Mouse (Mus musculus) gonadal fat pad, adult 2 months (tissue): ENCODE results near the gene Rlbp1. TPM values are rescaled to one million over a fixed set of nuclear protein-coding genes. Genes with fewer than 3 reads are reported as not detected.

Source experiments
- DNase-seq: peaks from one replicate; pipeline ENCODE4 v3.0.0-alpha.2; 2012; ENCODE audit warnings: low read depth
- polyA plus RNA-seq: library from polyadenylated mRNA; depleted of rRNA; stranded (reverse); fragments of >200 nt; gene quantifications from 2 replicates; pipeline ENCODE4 v1.2.3, GENCODE M21; 2012

The Rlbp1 gene
- polyA plus RNA-seq, 1 experiment: 0.11 TPM

DNA sequence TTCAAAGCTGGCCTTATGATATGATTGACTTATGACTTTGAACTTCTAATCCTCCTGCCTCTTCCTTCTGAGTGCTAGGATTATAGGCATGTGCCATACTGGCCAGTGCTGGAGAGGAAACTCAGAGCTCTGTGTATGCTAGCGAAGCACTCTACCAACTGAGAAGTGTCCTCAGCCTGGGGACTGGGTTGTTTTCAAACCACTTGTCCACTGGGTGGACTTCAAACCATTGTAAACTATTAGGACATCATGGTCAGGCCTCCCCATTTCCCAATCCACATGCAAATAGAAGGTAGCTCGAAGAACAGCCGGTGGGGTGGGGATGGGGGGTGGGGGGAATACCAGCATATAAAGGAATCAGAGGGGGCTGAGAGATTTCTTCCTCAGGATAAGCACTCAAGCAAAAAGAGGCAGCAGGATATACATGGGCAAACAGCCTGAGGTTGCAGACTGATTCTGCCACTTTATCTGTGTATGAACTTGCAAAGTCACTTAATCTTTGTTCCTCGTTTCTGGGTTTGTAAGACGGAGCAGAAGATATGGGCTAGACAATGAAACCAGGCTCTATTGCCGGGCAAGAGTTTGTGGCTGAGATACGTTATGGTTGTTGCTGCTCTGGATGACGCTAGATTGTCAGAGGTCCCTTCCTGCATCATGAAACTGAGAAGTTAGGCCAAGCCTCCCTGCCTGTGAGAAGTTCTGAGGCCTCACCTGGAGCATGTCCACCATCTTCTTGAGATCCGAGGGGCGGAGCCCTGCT, 10.2 kb downstream of the Rlbp1 start:
- no peak for DNase-seq

- DNase-seq: no peak
These were observed 11.3 kb downstream of the Rlbp1 start for GRCm38 (mm10) chr7:79375594-79375993.

DNA sequence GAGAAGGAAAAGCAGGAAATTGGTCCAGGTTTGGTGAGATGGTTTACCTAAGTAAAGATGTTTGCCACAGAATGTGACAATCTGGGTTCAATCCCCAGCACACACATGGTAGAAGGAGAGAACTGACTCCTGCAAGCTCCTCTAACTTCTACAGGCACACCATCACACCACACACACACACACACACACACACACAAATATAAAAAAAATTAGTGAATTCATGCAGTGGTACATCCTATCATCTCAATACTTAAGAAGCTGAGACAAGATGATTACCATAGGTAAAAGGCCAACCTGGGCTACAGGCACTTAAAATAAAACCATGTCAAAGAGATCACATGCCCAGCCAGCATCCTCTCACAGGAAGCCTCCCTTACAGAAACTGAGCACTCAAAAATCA, 12.8 kb downstream of the Rlbp1 start:
- DNase-seq: no peak

GRCm38 (mm10) chr7:79371321-79371879, 15.4 kb downstream of the Rlbp1 start:
- no peak for DNase-seq

GRCm38 (mm10) chr7:79369416-79369815, 17.4 kb downstream of the Rlbp1 start:
- DNase-seq: no peak

- no peak for DNase-seq
These were observed 18.2 kb downstream of the Rlbp1 start for GRCm38 (mm10) chr7:79368664-79369063.

DNA sequence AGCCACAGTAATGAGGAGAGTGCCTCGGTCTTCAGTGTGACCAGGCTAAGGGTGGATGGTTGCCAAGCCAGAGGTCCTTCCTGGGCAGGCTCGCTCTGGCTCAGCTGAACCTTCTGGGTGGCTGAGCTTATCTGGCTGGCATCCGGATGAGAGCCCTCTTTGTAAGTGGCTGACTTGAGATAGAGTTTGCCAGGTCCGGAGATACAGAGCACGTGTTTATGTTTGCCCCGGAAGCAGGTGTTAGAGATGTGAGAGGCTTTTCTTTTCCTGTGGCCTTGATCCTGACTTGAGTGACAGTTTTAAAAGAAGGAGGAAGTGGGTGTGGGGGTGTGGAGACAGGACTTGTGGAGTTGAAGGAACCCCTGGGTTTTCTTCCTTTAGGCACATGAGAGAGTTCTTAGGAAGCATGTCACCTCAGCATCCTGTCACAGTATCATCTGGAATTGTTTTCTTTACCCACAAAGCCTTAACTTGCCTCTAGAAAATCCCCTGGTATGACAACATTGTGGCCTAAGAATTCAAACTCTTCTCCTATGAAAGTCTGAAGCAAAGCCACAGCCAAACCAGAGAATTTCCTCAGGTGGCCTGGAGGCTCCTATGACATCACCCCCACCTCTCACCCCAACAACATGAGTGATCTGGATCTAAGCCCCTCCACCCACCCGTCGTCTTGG, 23.3 kb downstream of the Rlbp1 start:
- DNase-seq: no peak

DNA sequence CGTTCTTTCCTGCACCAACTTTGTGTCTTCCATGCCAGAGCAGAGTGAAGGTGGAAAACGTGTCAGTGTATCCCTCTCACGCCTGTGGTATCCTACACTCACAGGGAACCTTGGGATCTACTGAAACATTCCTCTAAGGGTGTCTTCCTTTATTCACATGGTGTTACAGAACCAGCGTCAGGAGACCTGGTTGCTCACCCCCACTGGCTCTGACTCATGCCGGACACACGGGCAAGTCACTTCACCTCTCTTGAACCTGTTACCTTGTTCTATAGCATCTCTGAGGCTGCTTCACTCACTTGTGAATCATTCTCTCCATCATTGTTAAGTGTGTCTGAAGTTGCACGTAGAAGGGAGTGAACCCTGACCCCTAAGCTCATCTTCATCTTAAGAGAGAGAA, 24.0 kb downstream of the Rlbp1 start:
- no peak for DNase-seq

DNA sequence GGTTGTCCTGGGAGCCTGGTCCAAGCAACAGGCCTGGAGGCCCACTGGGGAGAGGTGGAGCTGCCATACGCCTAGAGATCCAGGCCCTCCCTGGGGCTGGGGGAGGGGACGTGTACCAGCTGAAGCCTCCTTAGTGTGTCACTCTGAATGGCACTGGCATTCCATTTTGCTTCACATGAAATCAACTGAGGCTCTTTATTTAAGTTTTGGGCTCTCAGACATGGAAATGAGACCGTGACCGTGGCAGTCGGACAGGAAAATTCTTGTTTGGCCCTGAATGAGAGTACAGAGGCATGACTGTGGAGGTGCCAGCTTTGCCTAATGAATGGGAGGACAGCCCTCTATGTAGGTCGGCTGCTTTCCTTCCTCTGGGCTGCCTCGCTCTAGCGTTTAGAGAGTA, 24.6 kb downstream of the Rlbp1 start:
- no peak for DNase-seq

GRCm38 (mm10) chr7:79360056-79360455, 26.8 kb downstream of the Rlbp1 start:
- DNase-seq: no peak

- DNase-seq: no peak
These were observed 27.7 kb downstream of the Rlbp1 start for GRCm38 (mm10) chr7:79359183-79359435.

GRCm38 (mm10) chr7:79358350-79359182, 28.3 kb downstream of the Rlbp1 start:
- no peak for DNase-seq

DNA sequence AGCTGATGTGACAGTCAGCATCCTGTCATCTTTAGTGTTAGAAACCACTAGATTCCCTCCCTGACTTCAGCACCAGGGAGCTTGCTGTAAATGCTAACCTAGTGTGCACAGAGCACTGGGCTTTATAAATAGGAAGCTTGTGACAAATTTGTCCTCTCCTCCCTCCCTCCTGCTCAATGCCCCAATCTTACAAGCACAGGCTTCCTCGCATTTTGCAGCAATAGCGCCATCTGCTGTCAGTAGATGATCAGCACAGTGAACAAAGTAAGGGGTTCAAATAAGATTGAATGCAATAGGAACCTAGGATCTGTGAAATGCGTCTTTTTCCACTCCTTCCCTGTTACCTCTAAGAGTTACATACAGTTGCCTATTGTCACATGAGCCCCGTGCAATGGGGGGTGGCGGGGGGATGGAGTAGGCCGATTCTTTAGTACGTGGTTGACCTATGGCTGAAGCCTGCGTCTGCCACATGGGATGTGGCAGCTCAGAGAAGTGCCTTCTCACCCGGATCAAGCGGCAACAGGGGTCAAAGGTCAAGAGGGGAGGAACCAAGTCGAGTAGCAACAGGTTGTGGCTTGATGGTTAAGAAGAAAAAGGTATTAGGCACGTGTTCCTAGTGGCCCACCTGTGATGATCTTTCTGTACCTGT, 37.0 kb downstream of the Rlbp1 start:
- no peak for DNase-seq

DNA sequence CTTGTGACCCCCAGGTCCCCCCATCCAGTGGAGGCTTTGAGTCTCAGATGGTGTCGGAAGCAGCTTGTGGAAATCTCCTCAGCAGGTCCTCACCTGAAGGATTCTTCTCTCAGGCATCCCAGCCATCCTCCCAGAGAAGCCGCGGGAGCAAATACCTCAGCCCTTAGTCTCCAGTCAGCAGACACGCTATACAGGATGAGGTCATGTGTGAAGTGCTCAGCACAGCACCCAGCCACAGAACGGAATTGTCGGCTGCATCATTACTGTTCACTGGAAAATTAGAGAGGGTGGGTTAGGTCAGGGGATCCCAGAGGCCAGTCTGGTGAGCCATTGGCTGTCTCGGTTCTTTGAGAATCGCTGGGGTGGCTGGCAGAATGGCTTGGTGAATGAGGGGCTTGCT, 38.0 kb downstream of the Rlbp1 start:
- DNase-seq: no peak

DNA sequence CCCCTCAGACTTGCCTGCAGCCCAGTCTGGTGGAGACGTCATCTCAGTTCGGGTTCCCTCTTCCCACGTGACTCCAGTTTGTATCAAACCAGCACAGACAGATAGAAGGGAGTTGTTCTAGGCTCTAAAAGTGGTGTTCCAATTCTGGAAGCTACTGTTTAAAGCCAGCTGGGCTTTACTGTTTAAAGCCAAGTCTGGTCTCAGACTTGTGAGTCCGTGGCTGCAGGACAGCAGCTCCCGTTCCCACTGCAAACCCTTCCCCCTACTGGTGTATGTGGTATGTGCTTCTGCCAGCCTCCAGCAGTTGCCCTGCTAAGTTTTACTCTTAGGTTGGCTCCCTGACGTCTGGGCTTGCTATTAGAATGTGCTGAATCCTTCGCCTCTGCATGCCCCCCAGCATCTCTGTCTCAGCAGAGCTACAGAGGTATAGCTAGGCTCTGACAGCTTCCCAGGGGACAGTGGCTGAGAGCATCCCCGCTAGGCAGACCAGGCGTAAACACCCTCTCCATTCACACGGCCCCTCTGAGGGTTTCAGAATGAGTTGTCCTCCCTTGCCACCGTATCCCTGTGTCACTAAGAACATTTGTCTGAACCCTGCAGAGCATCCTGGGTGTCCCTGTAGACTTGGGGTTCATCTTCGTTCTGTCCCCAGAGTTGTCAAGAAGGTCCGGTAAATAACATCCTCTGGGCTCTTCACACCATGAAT, 39.6 kb downstream of the Rlbp1 start:
- DNase-seq: no peak

GRCm38 (mm10) chr7:79346555-79347075, 40.2 kb downstream of the Rlbp1 start:
- no peak for DNase-seq

GRCm38 (mm10) chr7:79345902-79346301, 40.9 kb downstream of the Rlbp1 start:
- DNase-seq: no peak

GRCm38 (mm10) chr7:79336362-79336910, 50.4 kb downstream of the Rlbp1 start:
- no peak for DNase-seq

DNA sequence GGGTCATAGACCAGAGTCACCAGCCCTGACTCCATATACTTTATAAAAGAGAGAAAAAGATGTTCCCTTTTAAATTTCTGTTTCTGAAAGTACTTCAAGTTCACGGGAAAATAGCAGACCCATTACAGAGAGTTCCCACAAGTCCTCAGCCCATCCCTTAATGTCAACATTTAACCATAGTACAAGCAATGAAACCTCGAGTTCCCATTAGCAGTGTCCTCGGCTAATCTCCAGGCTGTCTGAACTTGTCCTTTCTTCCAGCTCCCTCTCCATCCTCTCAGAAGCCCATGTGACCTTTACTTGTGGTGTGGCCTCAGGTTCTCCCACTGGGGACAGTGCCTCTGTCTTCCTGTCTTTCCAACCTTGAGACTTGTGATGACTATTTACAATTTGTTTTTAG, 53.4 kb downstream of the Rlbp1 start:
- no peak for DNase-seq

DNA sequence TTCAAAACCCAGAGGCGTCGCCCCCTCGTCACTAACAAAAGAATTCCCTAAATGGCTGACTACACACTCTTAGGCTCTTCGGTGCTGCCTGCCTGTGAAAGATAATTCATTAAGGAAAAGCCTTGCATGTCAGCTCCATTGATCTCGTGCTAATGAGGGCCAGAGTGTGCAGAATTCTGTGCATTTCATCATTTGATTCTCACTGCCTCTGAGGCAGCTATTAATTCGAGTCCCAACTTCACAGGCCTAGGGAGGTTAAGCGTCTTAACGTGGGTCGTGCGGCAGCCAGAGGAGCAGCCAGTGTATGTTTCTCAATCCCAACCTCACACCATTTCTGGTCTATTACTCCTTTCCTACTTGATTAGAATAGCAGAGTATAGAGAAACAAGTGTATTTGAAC, 55.7 kb downstream of the Rlbp1 start:
- no peak for DNase-seq

DNA sequence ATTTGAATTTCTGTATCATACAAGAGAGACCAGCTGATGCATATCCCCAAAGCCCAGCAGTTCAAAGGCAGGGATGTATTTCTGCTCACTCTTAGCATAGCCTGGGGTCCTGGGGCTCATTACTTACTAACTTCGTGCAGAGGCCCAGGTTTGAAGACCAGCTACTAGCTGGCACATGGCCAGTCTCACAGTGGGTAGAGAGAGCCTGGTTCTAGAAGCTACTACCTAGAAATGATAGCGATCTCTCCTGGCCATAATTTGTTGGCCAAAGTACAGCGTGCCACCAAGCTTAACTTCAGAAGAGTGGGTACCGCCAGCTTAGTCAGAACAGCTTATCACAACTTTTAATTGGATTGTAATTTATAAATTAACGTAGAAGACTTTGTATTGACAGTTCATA, 58.1 kb downstream of the Rlbp1 start:
- no peak for DNase-seq
